Mouse (Mus musculus): ENCODE measurements around the gene B630019K06Rik. TPM values are rescaled to one million over a fixed set of nuclear protein-coding genes. Genes with fewer than 3 reads are reported as not detected.

B630019K06Rik gene
- total and polyA plus RNA-seq, 2 experiments from 2014 or later: 40.5 to 113 TPM

DNA sequence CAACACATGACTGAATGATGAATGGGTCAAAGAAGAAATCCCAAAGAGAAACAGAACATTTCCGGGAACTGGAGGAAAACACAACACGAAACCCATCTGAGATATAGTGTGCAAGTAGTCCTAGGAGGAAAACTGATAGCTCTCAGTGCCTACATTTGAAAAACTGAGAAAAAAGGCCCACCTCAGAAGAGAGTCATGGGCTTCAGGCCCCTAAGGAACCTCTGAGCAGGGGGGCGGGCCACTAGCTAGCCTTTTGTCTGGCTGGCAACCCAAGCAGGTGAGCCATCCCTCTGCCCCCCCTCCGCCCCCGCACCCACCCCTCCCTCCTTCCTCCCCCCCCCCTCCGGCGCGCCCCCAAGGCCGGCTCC lies 223 bp upstream of the B630019K06Rik start:
- no peaks in the 10 kb centered on the region for H3K4me1 ChIP-seq (ENCODE audit: insufficient read depth, low read length)
- H3K4me2 ChIP-seq (ENCODE audit: low read depth, low read length, poor library complexity, severe bottlenecking): peak overlapping the region; percentile 63
- H3K4me3 ChIP-seq (ENCODE audit: low read depth, low read length): peak overlapping the region; percentile 56
- H3K36me3 ChIP-seq (ENCODE audit: insufficient read depth, low read length): no peaks in the 10 kb centered on the region
- H3K9me3 ChIP-seq (ENCODE audit: low read length): no peaks in the 10 kb centered on the region
- H3K27me3 ChIP-seq (ENCODE audit: insufficient read depth, low read length): no peaks in the 10 kb centered on the region
- no peak for TF ChIP-seq CTCF (IDR thresholded peaks at IDR 0.05)
- 36% methylated on average over 3 of the region's 9 CpGs for WGBS
- peak overlapping the region; percentile 77 for H3K9ac ChIP-seq (replicated peaks; ENCODE audit: low read length, poor library complexity, severe bottlenecking)
- DNase-seq (ENCODE audit: low spot score): no peak
- H3K27ac ChIP-seq (ENCODE audit: low read depth, low read length): peak overlapping the region; percentile 80; the same call in 1 of the 2 replicates
- ATAC-seq (ENCODE audit: low FRiP score): no peak; the same call in 1 of the 2 replicates

DNA sequence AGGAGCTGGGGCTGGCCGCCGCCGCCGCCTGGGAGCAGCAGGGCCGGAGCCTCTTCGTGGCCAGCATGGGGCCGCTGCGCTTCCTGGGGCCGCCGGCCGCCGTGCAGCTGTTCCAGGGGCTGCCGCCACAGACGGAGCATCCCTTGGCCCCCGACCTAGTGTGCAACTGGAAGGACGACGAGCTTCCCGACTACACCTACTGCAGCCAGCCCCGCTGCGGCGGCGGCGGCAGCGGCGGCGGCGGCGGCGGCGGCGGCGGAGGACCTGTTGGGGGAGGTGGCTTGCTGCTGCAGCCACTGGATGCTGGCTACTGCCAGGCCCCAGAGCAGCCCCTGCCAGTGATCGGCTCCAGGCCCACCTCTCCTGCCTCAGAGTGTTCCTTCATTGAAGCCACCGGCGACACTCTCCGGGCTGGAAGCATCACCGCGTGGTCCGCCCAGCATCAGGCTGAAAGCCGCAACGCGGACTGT lies 1.0 kb downstream of the B630019K06Rik start:
- peak overlapping the region; percentile 77 for H3K9ac ChIP-seq (replicated peaks; ENCODE audit: low read length, poor library complexity, severe bottlenecking)
- no peaks in the 10 kb centered on the region for H3K27me3 ChIP-seq (ENCODE audit: insufficient read depth, low read length)
- H3K4me2 ChIP-seq (ENCODE audit: low read depth, low read length, poor library complexity, severe bottlenecking): peak overlapping the region; percentile 63
- H3K4me3 ChIP-seq (ENCODE audit: low read depth, low read length): peak overlapping the region; percentile 56
- ATAC-seq (ENCODE audit: low FRiP score) (peak; percentile 79), DNase-seq (ENCODE audit: low spot score) (peak; percentile 10)
- H3K9me3 ChIP-seq (ENCODE audit: low read length): no peaks in the 10 kb centered on the region
- no peak for TF ChIP-seq CTCF (IDR thresholded peaks at IDR 0.05)
- no peaks in the 10 kb centered on the region for H3K4me1 ChIP-seq (ENCODE audit: insufficient read depth, low read length)
- H3K36me3 ChIP-seq (ENCODE audit: insufficient read depth, low read length): no peaks in the 10 kb centered on the region
- H3K27ac ChIP-seq (ENCODE audit: low read depth, low read length): peak overlapping the region; percentile 80
- WGBS: 24% methylated on average over 19 of the region's 42 CpGs

DNA sequence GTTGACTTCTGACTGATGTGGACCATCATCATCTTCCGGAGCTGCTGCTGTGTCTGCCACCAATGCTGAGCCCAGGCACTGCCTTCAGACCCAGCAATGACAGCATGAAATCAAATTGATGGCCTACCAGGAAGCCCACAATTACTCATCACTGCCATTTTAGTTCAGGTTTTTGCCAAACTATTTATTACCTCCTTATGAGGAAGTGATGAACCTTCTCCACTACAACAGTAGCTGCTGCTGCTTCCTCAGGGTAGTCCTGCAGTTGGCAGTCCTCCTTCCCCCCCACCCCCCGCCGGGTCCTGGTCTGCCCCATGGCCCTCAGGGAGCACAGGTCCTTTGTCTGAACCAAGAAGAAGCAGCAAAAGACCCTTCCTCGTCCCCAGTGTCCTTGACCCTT lies 8.6 kb downstream of the B630019K06Rik start:
- H3K36me3 ChIP-seq (ENCODE audit: insufficient read depth, low read length): no peaks in the 10 kb centered on the region
- no peak overlapping the region for H3K4me2 ChIP-seq (ENCODE audit: low read depth, low read length, poor library complexity, severe bottlenecking)
- H3K9ac ChIP-seq (replicated peaks; ENCODE audit: low read length, poor library complexity, severe bottlenecking): no peak overlapping the region
- H3K27me3 ChIP-seq (ENCODE audit: insufficient read depth, low read length): no peaks in the 10 kb centered on the region
- TF ChIP-seq CTCF (IDR thresholded peaks at IDR 0.05): no peak
- H3K4me3 ChIP-seq (ENCODE audit: low read depth, low read length): no peak overlapping the region
- H3K27ac ChIP-seq (ENCODE audit: low read depth, low read length): no peak overlapping the region
- WGBS: 69% methylated on average over 4 of the region's 4 CpGs
- H3K9me3 ChIP-seq (ENCODE audit: low read length): no peaks in the 10 kb centered on the region
- ATAC-seq (ENCODE audit: low FRiP score) (no peak), DNase-seq (ENCODE audit: low spot score) (no peak)
- no peaks in the 10 kb centered on the region for H3K4me1 ChIP-seq (ENCODE audit: insufficient read depth, low read length)

DNA sequence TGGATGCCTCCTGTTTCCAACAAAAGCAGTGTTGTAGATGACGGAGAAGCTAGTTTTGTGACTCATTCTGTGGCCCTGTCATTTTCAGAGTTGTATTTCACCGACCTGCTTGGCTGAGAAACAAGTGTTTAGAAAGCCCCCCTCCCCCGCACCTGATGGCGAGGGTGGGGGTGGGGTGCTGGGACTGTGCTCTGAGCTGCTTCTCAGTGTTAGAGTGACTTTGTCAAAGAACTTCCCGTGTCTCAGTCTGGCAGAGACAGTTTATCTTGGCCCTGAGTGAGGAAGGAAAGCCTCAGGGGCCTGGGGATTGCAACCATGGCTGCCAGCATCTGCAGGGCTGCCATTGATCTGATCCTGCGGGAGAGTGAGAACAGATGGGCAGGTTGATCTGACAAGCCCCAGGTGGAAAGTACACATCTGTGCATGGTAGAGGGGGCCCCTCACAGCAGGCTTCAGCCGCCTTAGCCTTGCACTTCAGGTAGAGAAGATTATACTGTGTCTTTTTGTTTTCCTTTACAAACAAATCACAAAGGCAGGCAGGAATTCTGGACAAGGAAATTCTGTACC lies 9.8 kb downstream of the B630019K06Rik start:
- WGBS: 32% methylated on average over 7 of the region's 7 CpGs
- Histone ChIP-seq H3K4me3 (ENCODE audit: low read depth, low read length) (no peak overlapping the region), H3K27me3 (ENCODE audit: insufficient read depth, low read length) (no peaks in the 10 kb centered on the region), H3K9ac (replicated peaks; ENCODE audit: low read length, poor library complexity, severe bottlenecking) (no peak overlapping the region), H3K4me1 (ENCODE audit: insufficient read depth, low read length) (no peaks in the 10 kb centered on the region), H3K27ac (ENCODE audit: low read depth, low read length) (no peak overlapping the region), H3K9me3 (ENCODE audit: low read length) (no peaks in the 10 kb centered on the region), H3K4me2 (ENCODE audit: low read depth, low read length, poor library complexity, severe bottlenecking) (no peak overlapping the region), H3K36me3 (ENCODE audit: insufficient read depth, low read length) (no peaks in the 10 kb centered on the region)
- TF ChIP-seq CTCF (IDR thresholded peaks at IDR 0.05): no peak
- ATAC-seq (ENCODE audit: low FRiP score) (peak; percentile 23; the same call in 1 of the 2 replicates), DNase-seq (ENCODE audit: low spot score) (no peak)

DNA sequence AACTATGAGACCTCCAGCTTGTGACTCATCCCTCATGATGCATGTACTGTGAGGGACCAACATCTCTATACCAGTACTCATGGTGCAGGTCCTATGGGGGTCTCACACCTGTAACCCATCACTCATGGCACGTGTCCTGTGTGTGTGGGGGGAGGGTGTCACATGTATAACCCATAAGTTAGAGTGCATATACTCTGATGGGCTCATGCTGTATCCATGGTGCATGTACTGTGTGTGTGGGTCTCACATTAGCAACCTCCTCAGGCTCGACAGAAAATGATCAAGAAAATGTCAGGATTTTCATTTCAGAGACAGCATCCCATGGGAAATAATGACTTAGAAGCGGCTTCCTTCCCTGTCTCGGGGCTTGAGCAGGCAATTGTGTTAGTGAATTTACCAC lies 28.9 kb downstream of the B630019K06Rik start:
- H3K9ac ChIP-seq (replicated peaks; ENCODE audit: low read length, poor library complexity, severe bottlenecking): no peak overlapping the region
- peak; percentile 53; the same call in 1 of the 2 replicates for ATAC-seq (ENCODE audit: low FRiP score)
- no peaks in the 10 kb centered on the region for H3K27me3 ChIP-seq (ENCODE audit: insufficient read depth, low read length)
- H3K9me3 ChIP-seq (ENCODE audit: low read length): no peaks in the 10 kb centered on the region
- no peak overlapping the region for H3K27ac ChIP-seq (ENCODE audit: low read depth, low read length)
- H3K4me2 ChIP-seq (ENCODE audit: low read depth, low read length, poor library complexity, severe bottlenecking): no peak overlapping the region
- H3K4me3 ChIP-seq (ENCODE audit: low read depth, low read length): no peak overlapping the region
- TF ChIP-seq CTCF (IDR thresholded peaks at IDR 0.05): no peak
- no peaks in the 10 kb centered on the region for H3K4me1 ChIP-seq (ENCODE audit: insufficient read depth, low read length)
- no peaks in the 10 kb centered on the region for H3K36me3 ChIP-seq (ENCODE audit: insufficient read depth, low read length)
- DNase-seq (ENCODE audit: low spot score): peak; percentile 39
- WGBS: 53% methylated on average over 4 of the region's 4 CpGs

DNA sequence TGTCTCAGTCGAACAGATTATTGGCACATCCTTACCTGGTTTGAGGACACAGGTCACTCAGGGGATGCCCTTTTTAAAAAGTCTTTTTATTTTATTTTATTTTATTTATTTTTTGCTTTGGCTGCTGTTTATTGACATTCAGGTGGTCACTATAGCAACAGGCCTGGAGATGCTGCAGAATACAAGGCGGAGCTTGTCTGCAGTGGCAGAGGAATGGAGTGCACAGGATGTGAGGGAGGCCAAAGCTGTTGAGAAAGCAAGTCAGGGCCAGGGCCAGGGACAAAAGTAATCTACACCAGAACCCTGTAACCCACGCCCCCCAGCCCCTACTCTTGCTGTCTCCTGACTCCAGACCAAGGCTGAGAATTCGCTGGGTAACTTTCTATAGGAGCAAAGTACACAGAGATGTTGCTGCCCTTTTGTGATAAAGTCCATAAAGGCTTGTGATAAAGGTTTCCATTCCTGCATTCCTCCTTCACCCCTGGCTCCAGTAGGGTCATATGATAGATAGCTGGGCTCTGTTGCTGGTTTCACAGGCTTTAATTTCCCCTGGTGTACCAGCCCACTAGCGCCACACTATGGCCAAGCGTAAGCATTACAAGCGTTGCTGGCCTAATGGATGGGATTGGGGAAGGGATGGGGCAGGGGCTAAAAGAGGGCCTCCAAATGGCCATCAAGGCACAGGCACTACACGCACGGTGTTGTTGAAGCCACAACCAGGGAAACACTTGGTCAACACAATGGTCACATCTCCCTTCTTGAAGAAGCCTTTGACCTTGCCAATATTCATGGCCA lies 29.8 kb downstream of the B630019K06Rik start:
- DNase-seq (ENCODE audit: low spot score): peak; percentile 21
- 56% methylated on average over 9 of the region's 9 CpGs for WGBS
- no peaks in the 10 kb centered on the region for H3K27me3 ChIP-seq (ENCODE audit: insufficient read depth, low read length)
- ATAC-seq (ENCODE audit: low FRiP score): peak; percentile 80
- H3K36me3 ChIP-seq (ENCODE audit: insufficient read depth, low read length): no peaks in the 10 kb centered on the region
- TF ChIP-seq CTCF (IDR thresholded peaks at IDR 0.05): peak; percentile 70
- no peak overlapping the region for H3K9ac ChIP-seq (replicated peaks; ENCODE audit: low read length, poor library complexity, severe bottlenecking)
- no peaks in the 10 kb centered on the region for H3K4me1 ChIP-seq (ENCODE audit: insufficient read depth, low read length)
- H3K27ac ChIP-seq (ENCODE audit: low read depth, low read length): no peak overlapping the region
- no peaks in the 10 kb centered on the region for H3K9me3 ChIP-seq (ENCODE audit: low read length)
- no peak overlapping the region for H3K4me2 ChIP-seq (ENCODE audit: low read depth, low read length, poor library complexity, severe bottlenecking)
- no peak overlapping the region for H3K4me3 ChIP-seq (ENCODE audit: low read depth, low read length)
